Mouse (Mus musculus): ENCODE results near the gene Tomm7.
A peak's percentile ranks its signal among the peaks of the same experiment; 100 is the strongest.
"Not testable (repeated sequence)": the region's sequence is repeated elsewhere in the genome, so short reads cannot be mapped to it uniquely, and the experiment has no call there.

Tomm7 gene

DNA sequence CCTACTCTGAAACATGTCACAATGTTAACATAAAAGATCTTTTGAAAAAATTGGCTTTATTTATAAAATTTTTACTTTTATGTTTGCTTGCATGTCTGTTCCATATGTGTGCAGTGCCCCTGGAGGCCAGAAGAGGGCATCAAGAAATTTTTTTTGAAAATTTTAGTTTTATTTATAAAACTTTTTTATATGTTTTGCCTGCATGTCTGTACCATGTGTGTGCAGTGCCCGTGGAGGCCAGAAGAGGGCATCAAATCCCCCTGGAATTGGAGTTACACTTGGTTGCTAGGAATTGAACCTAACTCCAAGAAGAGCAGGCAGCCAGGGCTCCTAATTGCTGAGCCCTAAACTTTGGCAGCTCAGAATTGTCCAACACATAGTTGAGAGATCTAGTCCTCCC is 9.0 kb upstream of the Tomm7 start:
- peak in 1 of 2 experiments; percentile 56 for DNase-seq (ENCODE audit: low spot score in 2 of 2)

DNA sequence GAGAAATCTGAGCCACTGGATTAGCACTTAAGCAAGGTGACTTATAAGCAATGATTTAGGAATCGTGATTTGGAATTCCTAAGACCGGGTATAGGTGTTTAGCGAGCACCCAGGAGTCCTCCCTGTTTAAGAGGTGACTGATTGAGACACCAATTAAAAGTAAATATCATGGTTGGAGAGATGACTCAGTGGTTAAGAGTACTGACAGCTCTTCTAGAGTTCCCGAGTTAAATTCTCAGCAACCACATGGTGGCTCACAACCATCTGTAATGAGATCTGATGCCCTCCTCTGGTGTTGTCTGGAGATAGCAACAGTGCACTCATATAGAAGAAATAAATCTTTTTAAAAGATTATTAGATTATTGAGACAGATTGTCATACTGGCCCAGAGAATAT is 7.2 kb upstream of the Tomm7 start:
- DNase-seq (ENCODE audit: low spot score in 2 of 2) = not testable (repeated sequence)

DNA sequence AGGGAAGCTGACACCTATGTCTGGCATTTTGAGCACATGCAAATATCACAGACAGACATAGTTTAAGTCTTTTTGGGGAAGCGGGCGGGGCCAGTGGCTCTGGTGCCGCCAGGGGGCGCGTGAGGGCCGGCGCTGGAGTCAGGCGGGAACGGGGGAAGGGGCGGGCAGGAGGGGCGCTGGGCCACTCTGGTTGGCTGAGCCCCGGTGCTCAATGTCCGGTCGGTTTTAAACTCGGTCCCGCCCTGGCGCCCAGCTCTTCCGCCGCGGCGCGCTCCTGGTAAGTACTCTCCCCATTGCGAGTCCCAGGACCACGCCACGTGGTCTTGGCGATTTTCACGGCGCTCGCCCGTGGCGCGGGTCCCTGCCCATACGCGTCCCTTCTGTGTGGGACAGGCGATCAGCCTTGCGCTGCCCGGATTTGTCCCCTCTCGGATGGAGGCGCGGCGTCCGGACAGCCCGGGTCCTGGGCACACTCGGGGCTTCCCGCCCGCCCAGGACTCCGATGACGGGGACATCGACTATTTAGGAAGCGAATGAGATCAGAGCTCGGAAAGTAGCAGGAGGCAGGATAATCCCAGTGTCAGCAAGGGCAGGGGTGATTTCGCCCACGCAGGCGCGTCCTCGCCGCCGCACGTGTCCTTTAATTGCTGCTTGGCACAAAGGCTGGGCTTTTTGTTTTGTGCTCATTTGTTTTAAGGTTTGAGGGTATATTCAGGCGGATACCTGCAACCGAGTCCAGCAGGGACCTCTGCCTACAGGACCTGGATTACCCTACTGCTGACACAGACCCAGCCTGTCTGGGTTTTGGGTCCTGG is 6.6 kb upstream of the Tomm7 start:
- DNase-seq (ENCODE audit: low spot score in 2 of 2) = peak; percentile 94 to 99

DNA sequence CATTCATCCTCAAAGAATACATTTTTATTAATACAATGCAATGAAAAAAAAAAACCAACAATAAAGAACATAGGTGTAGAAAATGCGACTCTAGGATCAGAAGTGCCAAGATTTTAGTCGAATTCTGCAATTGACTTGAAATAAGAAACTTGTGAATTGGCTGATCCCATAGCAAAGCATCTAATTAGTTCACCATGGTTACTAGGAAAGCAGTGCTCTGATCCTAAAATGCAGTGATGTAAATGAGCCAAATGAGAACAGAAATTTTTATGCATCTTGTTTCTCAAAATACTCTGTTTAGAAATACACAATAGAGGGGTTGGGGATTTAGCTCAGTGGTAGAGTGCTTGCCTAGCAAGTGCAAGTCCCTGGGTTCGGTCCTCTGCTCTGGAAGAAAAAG is 1.2 kb upstream of the Tomm7 start:
- no peak for DNase-seq (ENCODE audit: low spot score in 2 of 2)

DNA sequence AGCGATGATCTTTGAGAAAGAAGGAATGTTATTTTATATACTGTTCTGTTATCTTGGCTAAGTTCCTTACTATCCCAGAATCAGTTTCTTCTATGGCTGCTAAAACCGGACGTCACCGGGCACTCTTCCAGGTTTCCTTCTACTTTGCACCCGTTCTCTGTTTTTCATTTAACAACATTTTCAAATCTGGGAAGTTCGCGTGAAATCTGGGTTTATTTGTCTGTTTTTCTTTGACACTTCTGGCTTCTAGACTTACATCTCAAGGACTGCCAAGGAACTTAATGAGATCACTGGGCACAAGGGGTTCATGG is 525 bp upstream of the Tomm7 start:
- DNase-seq (ENCODE audit: low spot score in 2 of 2) = no peak

DNA sequence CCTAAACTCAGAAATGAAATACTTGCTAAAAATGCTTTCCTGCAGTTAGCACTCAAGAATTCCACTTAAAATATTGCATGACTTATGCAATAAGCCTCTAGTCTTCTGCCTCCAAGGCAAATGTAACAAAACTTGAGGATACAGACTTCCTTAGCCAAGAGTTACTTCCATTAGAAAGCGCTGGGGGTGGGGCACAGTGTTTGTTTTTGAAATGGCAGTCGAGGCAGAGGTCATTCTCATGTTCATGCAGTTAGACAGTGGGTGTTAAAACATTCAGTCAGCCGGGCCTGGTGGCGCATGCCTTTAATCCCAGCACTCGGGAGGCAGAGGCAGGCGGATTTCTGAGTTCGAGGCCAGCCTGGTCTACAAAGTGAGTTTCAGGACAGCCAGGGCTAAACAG is 5.8 kb downstream of the Tomm7 start:
- no peak for DNase-seq (ENCODE audit: low spot score in 2 of 2)

DNA sequence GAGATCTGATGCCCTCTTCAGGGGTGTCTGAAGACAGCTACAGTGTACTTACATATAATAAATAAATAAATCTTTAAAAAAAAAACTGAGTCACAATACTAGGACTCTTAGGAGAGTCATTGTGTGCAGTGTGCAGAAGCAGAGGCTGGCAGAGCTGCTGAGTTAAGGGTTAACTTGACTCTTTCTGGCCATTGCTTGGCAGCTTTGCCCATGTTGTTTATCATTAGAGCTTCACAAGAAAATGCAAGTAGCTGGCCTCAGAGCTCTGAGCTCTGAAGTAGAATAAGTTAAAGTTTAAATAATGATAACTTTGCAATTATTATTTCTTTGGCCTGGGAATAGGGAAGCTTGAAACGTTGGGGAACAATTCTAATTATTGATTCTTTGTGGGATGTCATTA is 8.3 kb downstream of the Tomm7 start:
- not testable (repeated sequence) for DNase-seq (ENCODE audit: low spot score in 2 of 2)

DNA sequence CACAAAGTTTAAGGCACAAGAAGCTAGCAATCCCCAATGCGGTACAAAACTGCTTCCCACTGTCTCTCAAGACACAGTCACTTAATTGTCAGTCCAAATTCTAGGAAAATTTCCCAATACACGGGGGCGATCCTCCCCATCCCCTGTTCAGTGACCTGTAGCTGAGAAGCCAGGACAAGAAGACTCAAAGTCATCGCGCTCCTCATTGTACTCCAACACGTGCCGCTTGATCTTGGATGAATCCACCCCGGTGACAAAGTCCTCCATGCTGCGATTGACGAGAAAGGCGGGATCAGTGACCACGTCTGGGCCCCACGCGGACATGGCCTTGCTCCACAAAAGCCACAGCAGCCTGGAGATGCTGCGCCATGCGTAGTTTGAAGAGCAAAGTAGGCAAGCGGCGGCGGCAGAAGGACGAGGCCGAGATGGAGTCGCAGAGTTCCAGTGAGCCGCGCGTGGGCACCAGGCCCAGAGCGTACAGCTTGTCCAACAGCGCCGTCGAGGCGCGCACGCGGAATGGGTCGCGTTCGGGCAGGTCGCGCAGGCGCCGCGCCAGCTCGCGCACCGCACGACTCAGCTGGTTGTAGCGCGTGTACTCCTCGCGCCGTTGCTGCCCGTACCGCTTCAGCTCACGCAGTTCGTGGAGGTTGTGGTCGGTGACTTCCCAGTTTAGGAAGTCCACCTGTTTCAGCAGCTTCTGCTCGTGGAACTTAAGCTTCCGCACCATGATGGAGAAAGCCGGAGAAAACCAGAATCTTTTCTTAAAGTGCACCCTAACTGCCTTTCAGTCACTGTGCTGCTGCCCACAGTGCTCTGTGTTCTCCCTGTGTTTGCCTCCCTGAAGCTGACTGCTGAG is 12.8 kb downstream of the Tomm7 start:
- no peak for DNase-seq (ENCODE audit: low spot score in 2 of 2)

DNA sequence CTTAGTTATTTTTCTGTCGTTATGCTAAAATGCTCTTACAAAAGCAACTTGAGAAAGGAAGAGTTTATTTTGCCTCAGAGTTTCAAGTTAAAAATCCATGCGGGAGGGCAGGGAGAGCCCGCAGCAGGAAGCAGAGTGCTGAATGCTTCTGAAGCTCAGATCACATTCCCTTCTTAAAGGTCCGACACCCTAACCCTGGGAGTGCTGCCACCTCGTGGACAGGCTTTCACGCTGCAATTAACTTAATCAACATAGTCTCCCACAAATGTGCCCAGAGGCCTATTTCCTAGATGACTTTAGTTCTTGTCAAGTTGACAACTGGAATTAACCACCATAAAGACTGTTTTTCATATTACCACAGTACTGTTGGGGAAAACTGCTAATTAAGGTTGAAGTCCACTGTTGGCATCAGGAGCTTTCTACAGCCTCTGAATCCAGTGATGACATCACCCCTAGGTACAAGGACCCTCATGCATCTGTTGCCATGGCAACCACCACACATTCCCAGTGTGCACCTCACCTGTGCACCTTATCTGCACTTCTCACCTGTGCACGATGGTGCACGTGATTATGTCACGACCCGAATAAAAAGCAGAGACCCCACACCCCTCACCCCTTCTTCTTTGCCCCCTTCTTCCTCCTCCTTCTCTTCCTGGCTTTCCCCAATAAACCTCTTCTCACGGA is 17.5 kb downstream of the Tomm7 start:
- DNase-seq (ENCODE audit: low spot score in 2 of 2) = peak; percentile 69 to 89

DNA sequence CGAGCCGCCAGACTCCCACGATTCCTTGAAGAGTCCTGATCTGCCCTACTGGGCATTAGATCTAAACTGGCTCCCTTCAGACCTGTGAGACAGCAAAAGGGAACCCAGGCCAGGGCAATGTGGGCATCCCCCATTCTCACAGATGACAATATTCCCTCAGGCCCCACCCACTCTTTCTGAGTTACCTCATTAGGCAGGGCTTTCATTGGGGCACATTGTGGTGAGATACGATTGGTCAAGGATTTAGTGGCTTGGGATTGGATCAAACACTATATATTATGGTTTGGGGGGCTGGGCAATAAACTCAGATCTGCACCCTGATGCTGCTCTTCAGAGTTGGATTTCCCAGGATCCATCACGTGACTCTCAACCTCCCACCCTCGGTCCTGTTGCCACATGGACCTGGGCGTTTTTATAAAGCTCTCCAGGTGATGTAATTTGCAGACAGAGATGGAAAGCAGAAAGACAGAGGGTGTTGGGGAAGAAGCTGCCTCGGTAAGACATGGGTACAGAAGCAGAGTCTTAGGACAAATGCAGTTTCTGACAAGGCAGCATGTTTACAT is 19.7 kb downstream of the Tomm7 start:
- DNase-seq (ENCODE audit: low spot score in 2 of 2) = no peak

DNA sequence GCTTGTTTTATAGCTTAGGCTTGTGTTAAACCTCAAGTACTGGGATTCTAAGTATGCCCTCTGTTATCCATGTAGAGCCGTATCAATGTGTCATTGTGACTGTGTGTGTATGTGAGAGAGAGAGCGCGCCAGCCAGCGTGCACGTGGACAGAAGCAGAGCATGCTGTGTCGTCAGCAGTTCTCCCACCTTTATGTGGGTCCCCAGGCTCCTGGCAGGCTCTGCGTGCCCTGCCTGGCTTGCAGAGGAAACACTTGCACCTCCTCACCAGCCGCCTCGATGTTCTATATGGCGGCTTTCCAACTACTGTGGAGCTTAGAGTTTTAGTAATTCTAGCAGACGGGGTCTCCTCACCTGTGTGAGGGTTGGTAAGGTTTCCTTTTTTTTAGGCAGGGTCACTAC is 21.7 kb downstream of the Tomm7 start:
- DNase-seq (ENCODE audit: low spot score in 2 of 2) = no peak

DNA sequence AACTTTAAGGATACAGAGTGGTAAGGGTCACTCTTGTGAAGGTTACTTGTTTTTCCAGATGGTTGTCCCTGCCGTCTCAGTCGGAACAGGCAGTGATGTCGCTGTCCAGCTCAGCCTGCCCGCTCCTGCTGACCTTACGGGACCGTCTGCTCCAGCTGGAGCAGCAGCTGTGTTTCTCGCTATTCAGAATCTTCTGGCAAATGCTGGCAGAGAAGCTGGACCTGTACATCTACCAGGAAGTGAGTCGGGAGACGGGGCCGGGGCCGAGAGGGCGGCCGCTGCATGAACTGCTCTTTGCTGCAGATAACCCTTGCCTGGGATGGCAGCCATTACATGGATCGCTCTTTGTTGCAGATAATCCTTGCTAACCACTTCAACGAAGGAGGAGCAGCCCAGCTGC is 27.3 kb downstream of the Tomm7 start:
- DNase-seq (ENCODE audit: low spot score in 2 of 2) = no peak

DNA sequence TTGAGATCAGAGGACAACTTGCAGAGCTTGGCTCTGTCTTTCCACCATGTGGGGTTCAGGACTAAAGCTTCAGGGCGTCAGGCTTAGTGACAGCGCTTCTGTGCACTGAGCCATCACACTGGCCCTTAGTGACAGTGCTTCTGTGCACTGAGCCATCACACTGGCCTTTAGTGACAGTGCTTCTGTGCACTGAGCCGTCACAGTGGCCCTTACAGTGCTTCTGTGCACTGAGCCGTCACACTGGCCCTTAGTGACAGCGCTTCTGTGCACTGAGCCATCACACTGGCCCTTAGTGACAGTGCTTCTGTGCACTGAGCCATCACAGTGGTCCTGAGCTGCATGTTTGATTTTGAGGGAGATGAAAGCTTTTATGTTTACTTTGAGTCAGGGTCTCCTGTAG is 29.1 kb downstream of the Tomm7 start:
- no peak for DNase-seq (ENCODE audit: low spot score in 2 of 2)

DNA sequence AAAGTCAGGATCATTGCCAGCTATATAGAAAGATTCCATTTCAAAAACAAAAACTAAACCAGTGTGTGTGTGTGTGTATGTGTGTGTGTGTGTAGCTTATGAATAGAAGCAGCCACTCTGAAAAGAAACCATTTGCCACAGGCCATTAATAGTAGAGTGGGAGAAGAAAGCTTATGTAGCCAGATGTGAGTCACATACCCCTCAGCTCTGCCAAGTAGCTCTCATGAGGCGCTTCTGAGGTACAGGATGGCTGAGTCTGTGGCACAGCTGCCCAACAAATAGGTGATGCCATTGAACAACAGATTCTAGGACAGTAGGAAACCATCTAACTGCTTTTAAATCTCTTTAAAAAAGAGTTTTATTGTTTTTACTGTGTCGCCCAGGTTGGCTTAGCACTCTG is 51.2 kb downstream of the Tomm7 start:
- DNase-seq (ENCODE audit: low spot score in 2 of 2) = no peak

DNA sequence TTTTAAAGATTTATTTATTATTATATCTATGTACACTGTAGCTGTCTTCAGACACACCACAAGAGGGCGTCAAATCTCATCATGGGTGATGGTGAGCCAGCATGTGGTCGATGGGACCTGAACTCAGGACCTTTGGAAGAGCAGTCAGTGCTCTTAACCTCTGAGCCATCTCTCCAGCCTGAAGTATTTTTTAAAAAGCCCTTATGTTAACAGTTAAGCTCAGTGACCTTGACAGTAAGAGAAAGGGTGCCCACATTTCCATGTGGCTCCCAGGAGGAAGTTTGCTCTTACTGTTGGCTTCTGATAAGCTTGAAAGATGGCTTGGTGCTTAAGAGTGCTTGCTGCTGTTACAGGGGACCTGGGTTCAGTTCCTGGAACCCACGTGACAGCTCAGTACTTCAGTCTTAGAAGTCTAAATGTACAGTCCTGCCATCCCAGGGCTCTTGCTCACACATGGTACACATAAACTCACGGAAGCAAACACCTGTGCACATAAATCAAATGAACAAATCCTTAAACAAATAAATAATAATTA is 54.8 kb downstream of the Tomm7 start:
- DNase-seq (ENCODE audit: low spot score in 2 of 2) = no peak
